In the genomic region with DNA sequence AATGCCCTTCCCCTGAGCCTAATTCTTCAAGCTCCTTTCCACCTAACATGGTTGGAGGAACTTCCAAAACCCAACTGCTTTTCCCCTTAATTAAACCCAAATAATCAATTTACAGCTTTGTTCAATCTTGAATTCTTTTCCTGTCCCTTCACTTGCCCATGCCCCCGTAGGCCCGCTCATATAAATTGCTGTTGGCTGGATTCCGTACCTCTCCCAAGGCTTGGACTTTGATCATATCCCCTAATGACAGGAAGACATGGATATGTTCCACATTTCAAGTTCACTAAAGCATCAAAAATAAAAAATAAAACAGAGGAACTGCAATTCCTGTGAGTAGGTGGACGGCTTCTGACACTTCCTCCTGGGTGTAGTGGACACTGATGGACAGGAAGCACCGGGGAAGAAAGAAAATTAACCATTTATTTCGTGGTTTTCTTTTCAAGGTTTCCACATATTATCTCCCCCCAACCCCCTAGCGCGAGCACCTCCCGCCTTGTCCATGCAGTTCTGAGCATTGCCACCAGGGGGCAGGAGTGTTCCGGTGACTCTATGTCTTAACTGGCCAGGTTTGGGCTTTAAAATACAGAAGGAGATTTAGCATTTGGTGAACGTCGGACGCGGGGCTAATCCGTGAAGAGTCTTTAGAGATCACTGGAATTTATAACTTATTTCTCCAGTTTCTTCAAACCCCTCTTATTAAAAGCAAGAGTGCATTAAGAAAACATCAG, we compare ENCODE assay signal across 8 mouse cellular contexts. TPM values are rescaled to one million over a fixed set of nuclear protein-coding genes. Genes with fewer than 3 reads are reported as not detected.
A peak's percentile ranks its signal among the peaks of the same experiment; 100 is the strongest.
DNase-seq lines count a peak whose midpoint lies in the region; ATAC-seq and TF ChIP-seq lines count a peak whose summit lies in the region.

No protein-coding gene starts in this region.

- TF ChIP-seq POLR2A in MEL (IDR thresholded peaks at IDR 0.05; ENCODE audit: control insufficient read depth in 1 of 2, insufficient read depth in 1 of 2, low read depth in 1 of 2, low read length in 2 of 2, poor library complexity in 1 of 2): no peak

- peak; percentile 86 to 96 (median 94) for TF ChIP-seq CTCF in MEL (IDR thresholded peaks at IDR 0.05 in 2 of 3, conservative IDR thresholded peaks at IDR 0.05 in 1 of 3; ENCODE audit: control insufficient read depth in 1 of 3, insufficient read depth in 1 of 3, low read depth in 2 of 3, low read length in 3 of 3, poor library complexity in 1 of 3, severe bottlenecking in 1 of 3)

- peak; percentile 48; the same call in 1 of the 2 replicates for ATAC-seq in forebrain, embryonic 15.5 days (replicated peaks)
- ATAC-seq in lung, embryonic 16.5 days (ENCODE audit: low read depth): peak; percentile 56

- H3K79me2 ChIP-seq in MEL (ENCODE audit: control insufficient read depth, insufficient read depth, low read length, poor library complexity): no peaks in the 10 kb centered on the region

- TF ChIP-seq RAD21 in MEL (IDR thresholded peaks at IDR 0.05; ENCODE audit: low read depth, low read length): peak; percentile 89

- 10% methylated on average over 15 of the region's 15 CpGs for WGBS in forebrain, embryonic 15.5 days
- WGBS in lung, embryonic 16.5 days: 12% methylated on average over 15 of the region's 15 CpGs

- intact Hi-C loops in heart, postnatal 36 days (cut with DNase I): loop anchor here (2.0 to 5.0 kb wide), 3 partner anchors 50 to 132 kb away; partner anchors contain the start of genes Fbxo45, Nrros and Wdr53

- peak; percentile 88 for DNase-seq in MEL (ENCODE audit: low read depth, low spot score)
- peak; percentile 83 for DNase-seq in c-Kit-positive CD71-negative TER-119-negative erythroid progenitor cells, embryonic 14.5 days (ENCODE audit: low read depth)
- peak; percentile 88 to 96 for DNase-seq in heart, postnatal 36 days
- DNase-seq in layer of hippocampus, adult 9-10 months (ENCODE audit: low spot score): peak; percentile 75
- DNase-seq in right cerebral cortex, adult 2 months (ENCODE audit: low spot score in 2 of 2): peak; percentile 88 to 89
- DNase-seq in urinary bladder, postnatal 25 days (ENCODE audit: low spot score): peak; percentile 87

- no peaks in the 10 kb centered on the region for H3K27me3 ChIP-seq in MEL (ENCODE audit: control insufficient read depth in 1 of 2, insufficient read depth in 2 of 2, low read length in 2 of 2)
- no peaks in the 10 kb centered on the region for H3K27me3 ChIP-seq in forebrain, embryonic 15.5 days
- H3K27me3 ChIP-seq in lung, embryonic 16.5 days (ENCODE audit: control insufficient read depth, insufficient read depth, low read depth, low read length): no peaks in the 10 kb centered on the region

- no peak for TF ChIP-seq EP300 in MEL (IDR thresholded peaks at IDR 0.05; ENCODE audit: low read depth in 1 of 2, low read length in 2 of 2)

- H3K4me1 ChIP-seq in MEL (ENCODE audit: control insufficient read depth in 1 of 2, insufficient read depth in 2 of 2, low read length in 2 of 2): peaks cover 2 to 23% of the 10 kb centered on the region in 2 experiments
- no peaks in the 10 kb centered on the region for H3K4me1 ChIP-seq in forebrain, embryonic 15.5 days
- H3K4me1 ChIP-seq in lung, embryonic 16.5 days (replicated peaks; ENCODE audit: control insufficient read depth, insufficient read depth, low read length): peaks cover 12% of the 10 kb centered on the region; the same call in 1 of the 2 replicates

- peak overlapping the region; percentile 37 to 47 for H3K4me3 ChIP-seq in MEL (ENCODE audit: control insufficient read depth in 1 of 2, insufficient read depth in 1 of 2, low read depth in 2 of 2, low read length in 2 of 2)
- H3K4me3 ChIP-seq in forebrain, embryonic 15.5 days: no peak overlapping the region
- H3K4me3 ChIP-seq in lung, embryonic 16.5 days (ENCODE audit: low read length): no peak overlapping the region

- no peaks in the 10 kb centered on the region for H3K9me3 ChIP-seq in MEL (replicated peaks; ENCODE audit: insufficient read depth, low read length)
- no peaks in the 10 kb centered on the region for H3K9me3 ChIP-seq in forebrain, embryonic 15.5 days
- H3K9me3 ChIP-seq in lung, embryonic 16.5 days (ENCODE audit: control insufficient read depth, low read length): no peaks in the 10 kb centered on the region

- H3K27ac ChIP-seq in MEL (ENCODE audit: control insufficient read depth, low read depth, low read length): peak overlapping the region; percentile 94
- H3K27ac ChIP-seq in forebrain, embryonic 15.5 days (replicated peaks): no peak overlapping the region
- peak overlapping the region; percentile 18 for H3K27ac ChIP-seq in lung, embryonic 16.5 days (ENCODE audit: low read length)

- H3K4me2 ChIP-seq in forebrain, embryonic 15.5 days (replicated peaks): no peak overlapping the region
- peak overlapping the region; percentile 19; the same call in 1 of the 2 replicates for H3K4me2 ChIP-seq in lung, embryonic 16.5 days (ENCODE audit: low read depth, low read length)

- peaks cover 0 to 13% of the 10 kb centered on the region in 2 experiments; a peak in 2 of 4 replicates for H3K36me3 ChIP-seq in MEL (ENCODE audit: control insufficient read depth in 1 of 2, insufficient read depth in 2 of 2, low read length in 2 of 2)
- H3K36me3 ChIP-seq in forebrain, embryonic 15.5 days: no peaks in the 10 kb centered on the region
- H3K36me3 ChIP-seq in lung, embryonic 16.5 days (ENCODE audit: control insufficient read depth, insufficient read depth, low read length): no peaks in the 10 kb centered on the region

- H3K9ac ChIP-seq in MEL (ENCODE audit: control insufficient read depth, low read depth, low read length, poor library complexity, severe bottlenecking): peak overlapping the region; percentile 43
- no peak overlapping the region for H3K9ac ChIP-seq in forebrain, embryonic 15.5 days (replicated peaks)
- H3K9ac ChIP-seq in lung, embryonic 16.5 days (ENCODE audit: low read length): no peak overlapping the region

TF ChIP-seq in MEL, 35 proteins besides CTCF, POLR2A, EP300 and RAD21 (continues in another document):
- TF ChIP-seq MYB (IDR thresholded peaks at IDR 0.05; ENCODE audit: low read depth, low read length) (no peak), MEF2A (IDR thresholded peaks at IDR 0.05; ENCODE audit: extremely low read depth, insufficient replicate concordance, low read depth, low read length, poor library complexity, severe bottlenecking) (no peak), TCF12 (IDR thresholded peaks at IDR 0.05; ENCODE audit: low read depth, low read length) (no peak), KAT2A (conservative IDR thresholded peaks at IDR 0.05; ENCODE audit: low read depth, low read length) (no peak), CHD2 (IDR thresholded peaks at IDR 0.05; ENCODE audit: low read length) (no peak), BHLHE40 (IDR thresholded peaks at IDR 0.05; ENCODE audit: borderline replicate concordance, low read depth, low read length) (no peak), ZC3H11A (IDR thresholded peaks at IDR 0.05; ENCODE audit: low read depth, low read length) (peak; percentile 90), NELFE (IDR thresholded peaks at IDR 0.05; ENCODE audit: low read depth, low read length) (no peak), CHD1 (IDR thresholded peaks at IDR 0.05; ENCODE audit: low read depth, low read length) (no peak), NRF1 (IDR thresholded peaks at IDR 0.05; ENCODE audit: insufficient read depth, low read depth, low read length, poor library complexity, severe bottlenecking) (no peak), MAFK (IDR thresholded peaks at IDR 0.05; ENCODE audit: borderline replicate concordance, low read depth, low read length) (no peak), SIN3A (IDR thresholded peaks at IDR 0.05; ENCODE audit: low read length) (peak; percentile 58), ZMIZ1 (IDR thresholded peaks at IDR 0.05; ENCODE audit: low read depth, low read length) (no peak), SMC3 (IDR thresholded peaks at IDR 0.05; ENCODE audit: low read depth, low read length) (peak; percentile 93), HCFC1 (IDR thresholded peaks at IDR 0.05; ENCODE audit: low read depth, low read length) (0 out of 2 replicates have a peak, but pooled peaks have one; percentile 15), USF2 (IDR thresholded peaks at IDR 0.05; ENCODE audit: borderline replicate concordance in 1 of 2, insufficient read depth in 1 of 2, low read depth in 1 of 2, low read length in 2 of 2) (no peak), TBP (IDR thresholded peaks at IDR 0.05; ENCODE audit: low read depth, low read length) (0 out of 2 replicates have a peak, but pooled peaks have one; percentile 14)

RNA-seq across cellular contexts. Expression of gene Cep19, which starts 15.5 kb away (rescaled TPM):
- 7.1 and 7.3 TPM in 2 replicates for total RNA-seq in MEL (2012; rRNA removed)
- polyA plus RNA-seq in MEL (2012; ENCODE audit: insufficient read depth in 1 of 2, insufficient read length in 2 of 2, low read depth in 1 of 2, low replicate concordance in 2 of 2, missing spikeins in 1 of 2): 1 to 10 TPM in 1 of 2 experiments, not detected in 1; 8.7 TPM
- 41.7 and 45.7 TPM in 2 replicates for polyA plus RNA-seq in forebrain, embryonic 15.5 days (2015; fragmentation: Nextera tagmentation; extraction: Ambion mirVana)
- total RNA-seq in heart, postnatal 36 days (2021): 10 to 100 TPM; 10.1 to 10.5 TPM
- 31.7 and 31.9 TPM in 2 replicates for polyA plus RNA-seq in lung, embryonic 16.5 days (2015; fragmentation: Nextera tagmentation; extraction: Ambion mirVana)

RNA-seq across cellular contexts. Expression of gene Pigx, which starts 15.6 kb away (rescaled TPM):
- 22.3 and 24.0 TPM in 2 replicates for total RNA-seq in MEL (2012; rRNA removed)
- polyA plus RNA-seq in MEL (2012; ENCODE audit: insufficient read depth in 1 of 2, insufficient read length in 2 of 2, low read depth in 1 of 2, low replicate concordance in 2 of 2, missing spikeins in 1 of 2): 10 to 100 TPM in 1 of 2 experiments, not detected in 1; 29.5 TPM
- 130 TPM in 2 replicates for polyA plus RNA-seq in forebrain, embryonic 15.5 days (2015; fragmentation: Nextera tagmentation; extraction: Ambion mirVana)
- total RNA-seq in heart, postnatal 36 days (2021): 10 to 100 TPM; 17.7 to 18.7 TPM
- polyA plus RNA-seq in lung, embryonic 16.5 days (2015; fragmentation: Nextera tagmentation; extraction: Ambion mirVana): 84.6 and 85.1 TPM in 2 replicates

RNA-seq across cellular contexts. Expression of gene Pak2, which starts 36.0 kb away (rescaled TPM):
- total RNA-seq in MEL (2012; rRNA removed): 23.0 and 23.4 TPM in 2 replicates
- polyA plus RNA-seq in MEL (2012; ENCODE audit: insufficient read depth in 1 of 2, insufficient read length in 2 of 2, low read depth in 1 of 2, low replicate concordance in 2 of 2, missing spikeins in 1 of 2): 10 to 100 TPM; 34.1 to 67.2 TPM
- 45.4 and 46.1 TPM in 2 replicates for polyA plus RNA-seq in forebrain, embryonic 15.5 days (2015; fragmentation: Nextera tagmentation; extraction: Ambion mirVana)
- total RNA-seq in heart, postnatal 36 days (2021): 10 to 100 TPM; 26.1 to 26.7 TPM
- polyA plus RNA-seq in lung, embryonic 16.5 days (2015; fragmentation: Nextera tagmentation; extraction: Ambion mirVana): 33.1 and 36.5 TPM in 2 replicates

RNA-seq across cellular contexts. Expression of gene Nrros, which starts 50.3 kb away (rescaled TPM):
- 56.1 and 59.8 TPM in 2 replicates for total RNA-seq in MEL (2012; rRNA removed)
- polyA plus RNA-seq in MEL (2012; ENCODE audit: insufficient read depth in 1 of 2, insufficient read length in 2 of 2, low read depth in 1 of 2, low replicate concordance in 2 of 2, missing spikeins in 1 of 2): 10 to 100 TPM in 1 of 2 experiments, not detected in 1; 55.9 TPM
- 7.8 and 8.2 TPM in 2 replicates for polyA plus RNA-seq in forebrain, embryonic 15.5 days (2015; fragmentation: Nextera tagmentation; extraction: Ambion mirVana)
- total RNA-seq in heart, postnatal 36 days (2021): 1 to 10 TPM; 4.7 to 5.2 TPM
- polyA plus RNA-seq in lung, embryonic 16.5 days (2015; fragmentation: Nextera tagmentation; extraction: Ambion mirVana): 45.8 and 51.1 TPM in 2 replicates

Comparison
In these comparisons a context has a peak if more than half of its experiments do, and no peak if none do; other contexts are left out.
1. H3K4me3 ChIP-seq: peak in MEL (2 of 2); none in forebrain, embryonic 15.5 days (single experiment) and lung, embryonic 16.5 days (single experiment).
2. Peak in every context shown above with its lines, with median percentiles within 50 percentile points of each other: DNase-seq.